Mouse (Mus musculus) lung, adult 2 months (tissue): Measurements from ENCODE around the gene Ndufs8.

ENCODE experiments used
- CTCF ChIP-seq: fragments of 200-500 bp; IDR thresholded peaks from 2 replicates; pipeline ENCODE4 v1.5.1; 2011; ENCODE audit warnings: mild to moderate bottlenecking, low read length, control low read depth; ENCODE audit not compliant: insufficient read depth
- POLR2A ChIP-seq: fragments of 200-500 bp; IDR thresholded peaks from 2 replicates; pipeline ENCODE4 v1.6.1; 2011; ENCODE audit warnings: low read depth, mild to moderate bottlenecking, control low read depth, low read length, borderline replicate concordance; ENCODE audit errors: extremely low read depth

DNA sequence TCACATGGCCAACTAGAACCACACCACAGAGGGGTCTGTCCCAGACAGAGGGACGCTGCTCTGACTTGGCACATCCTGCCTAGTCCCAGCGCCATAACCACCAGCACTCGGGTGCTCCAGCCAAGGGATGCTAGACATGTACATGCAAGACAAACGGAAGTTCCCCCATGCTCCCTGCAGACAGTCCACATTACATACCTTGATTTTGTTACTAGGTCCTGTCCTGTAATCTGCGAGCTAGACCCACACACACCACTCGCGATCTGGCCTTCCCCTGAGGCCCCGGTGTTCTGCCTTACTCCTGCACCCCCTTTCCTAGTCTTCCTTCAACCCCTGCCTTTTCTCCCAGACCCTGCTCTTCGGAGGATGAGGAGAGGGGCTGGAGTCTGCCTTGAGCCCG lies 6.2 kb downstream of the Ndufs8 start:
- TF ChIP-seq CTCF = no peak
- TF ChIP-seq POLR2A = no peak
